Comparison of ENCODE assay signal across 15 mouse cellular contexts in genomic region chr15:101204781-101205180, GRCm38 (mm10).
"Had no signal": no experiment of that assay in that cellular context is flagged by ENCODE, and none has a peak within 500 bp of the region (broad histone marks: within the 10 kb centered on the region; RNA-seq: fewer than 3 reads in every experiment).

No protein-coding gene starts in this region.

- H3K9me3 ChIP-seq: neural tube, embryonic 12.5 days; neural tube, embryonic 13.5 days; neural tube, embryonic 15.5 days; stomach, embryonic 15.5 days had no signal

- DNase-seq: retina, postnatal 1 day; right cerebral cortex, adult 18-20 months; right cerebral cortex, postnatal 14 days; right cerebral cortex, postnatal 4 days; spleen, adult 18-20 months; thymus, adult 18-20 months; thymus, adult 2 months; thymus, postnatal 14 days; thymus, postnatal 25 days; thymus, postnatal 36 days; thymus, postnatal 4 days had no signal

- H3K27me3 ChIP-seq: neural tube, embryonic 12.5 days; neural tube, embryonic 13.5 days; neural tube, embryonic 15.5 days; stomach, embryonic 15.5 days had no signal

- H3K4me1 ChIP-seq: neural tube, embryonic 12.5 days; neural tube, embryonic 13.5 days; neural tube, embryonic 15.5 days; stomach, embryonic 15.5 days had no signal

- H3K9ac ChIP-seq: neural tube, embryonic 12.5 days; neural tube, embryonic 13.5 days; neural tube, embryonic 15.5 days; stomach, embryonic 15.5 days had no signal

- H3K4me2 ChIP-seq: neural tube, embryonic 12.5 days; neural tube, embryonic 13.5 days; neural tube, embryonic 15.5 days; stomach, embryonic 15.5 days had no signal

- H3K27ac ChIP-seq: neural tube, embryonic 12.5 days; neural tube, embryonic 13.5 days; neural tube, embryonic 15.5 days; stomach, embryonic 15.5 days had no signal

- H3K4me3 ChIP-seq: neural tube, embryonic 12.5 days; neural tube, embryonic 13.5 days; neural tube, embryonic 15.5 days; stomach, embryonic 15.5 days had no signal
